Mouse (Mus musculus) heart, postnatal 0 days (tissue): ENCODE results near the gene Kiz.

Experiments
- CTCF ChIP-seq: IDR thresholded peaks from 2 replicates; pipeline ENCODE4 v1.5.1; 2016; ENCODE audit warnings: antibody characterized with exemption, control low read depth, low read depth
- EP300 ChIP-seq: IDR thresholded peaks from 2 replicates; pipeline ENCODE4 v1.6.1; 2016; ENCODE audit warnings: antibody characterized with exemption, low read depth

GRCm38 (mm10) chr2:146837653-146838052, 18.0 kb upstream of the Kiz start:
- TF ChIP-seq CTCF: no peak
- TF ChIP-seq EP300: no peak
